Mouse (Mus musculus) CD4-positive, CD25-positive, alpha-beta regulatory T cell (primary cell): ENCODE measurements around the gene Btbd10. TPM values are rescaled to one million over a fixed set of nuclear protein-coding genes. Genes with fewer than 3 reads are reported as not detected.

Experiments
- polyA plus RNA-seq: library from polyadenylated mRNA; unstranded; fragments of 100-300 nt; shearing (Covaris generic); gene quantifications from one replicate; pipeline ENCODE4 v1.2.1, GENCODE M21; 2017

The Btbd10 gene
- polyA plus RNA-seq: 18.9 TPM

GRCm38 (mm10) chr7:113368746-113369619 lies at the start of gene Btbd10:
Gene Btbd10, minus strand, starts transcription at chr7:113369392.

GRCm38 (mm10) chr7:113388470-113388869 lies 19.3 kb upstream of the Btbd10 start, which contains the start of gene Pth:
Gene Pth, minus strand, starts transcription at chr7:113388570.

Other genes with a start within 250 kb of the Btbd10 start
- gene Arntl, start 161.9 kb downstream of the Btbd10 start, polyA plus RNA-seq: 29.2 TPM
- gene Pth, start 19.2 kb upstream of the Btbd10 start, polyA plus RNA-seq: not detected
- 64.3 TPM for gene Far1, start 144.4 kb upstream of the Btbd10 start, polyA plus RNA-seq